Mouse (Mus musculus): ENCODE data around the gene Anxa2.

- TF ChIP-seq CTCF (conservative IDR thresholded peaks at IDR 0.05 in 1 of 2, IDR thresholded peaks at IDR 0.05 in 1 of 2; ENCODE audit: low read depth in 2 of 2, low read length in 2 of 2): no peak
- TF ChIP-seq MAX (IDR thresholded peaks at IDR 0.05; ENCODE audit: low read length): no peak
Measured at GRCm38 (mm10) chr9:69508016-69508415, 54.6 kb downstream of the Anxa2 start.

Measured in CH12.LX (cell line).